Mouse (Mus musculus) heart, postnatal 0 days (tissue): Measurements from ENCODE around the gene Nrxn3. TPM values are rescaled to one million over a fixed set of nuclear protein-coding genes. Genes with fewer than 3 reads are reported as not detected.

Experiments used
- ATAC-seq: fragments of 200-750 bp; cut with Nextera tagmentation; 2 replicates; pipeline ENCODE4 v1.8.0; 2017; ENCODE audit warnings: low read depth, moderate number of reproducible peaks, moderate library complexity; ENCODE audit not compliant: insufficient read depth
- DNase-seq: peaks from one replicate; pipeline ENCODE4 v3.0.0-alpha.2; 2016; ENCODE audit warnings: low spot score
- H3K27ac ChIP-seq: fragments of 300-500 bp; sonication (generic); 2 replicates; pipeline ENCODE4 v1.5.1; 2014; ENCODE audit warnings: low read depth, mild to moderate bottlenecking
- H3K27me3 ChIP-seq: fragments of 300-500 bp; sonication (generic); 2 replicates; pipeline ENCODE4 v1.6.1; 2014; ENCODE audit warnings: low read length, mixed read lengths; ENCODE audit not compliant: control insufficient read depth, insufficient read depth
- H3K36me3 ChIP-seq: fragments of 300-500 bp; sonication (generic); replicated peaks from 2 replicates; pipeline ENCODE4 v1.6.1; 2014; ENCODE audit warnings: low read length, mixed read lengths; ENCODE audit not compliant: control insufficient read depth, insufficient read depth
- H3K4me1 ChIP-seq: fragments of 300-500 bp; sonication (generic); 2 replicates; pipeline ENCODE4 v1.6.1; 2014; ENCODE audit warnings: antibody characterized with exemption; ENCODE audit not compliant: control insufficient read depth, insufficient read depth
- H3K4me2 ChIP-seq: fragments of 300-500 bp; sonication (generic); 2 replicates; pipeline ENCODE4 v1.6.1; 2014; ENCODE audit warnings: low read depth, mild to moderate bottlenecking, low read length, moderate library complexity
- H3K4me3 ChIP-seq: fragments of 300-500 bp; sonication (generic); 2 replicates; pipeline ENCODE4 v1.5.1; 2014; ENCODE audit warnings: low read depth, low read length
- H3K9ac ChIP-seq: fragments of 300-500 bp; sonication (generic); replicated peaks from 2 replicates; pipeline ENCODE4 v1.6.1; 2014; ENCODE audit warnings: low read depth, low read length, mixed read lengths
- H3K9me3 ChIP-seq: fragments of 300-500 bp; sonication (generic); replicated peaks from 2 replicates; pipeline ENCODE4 v1.6.1; 2016; ENCODE audit warnings: low read length; ENCODE audit not compliant: control insufficient read depth
- CTCF ChIP-seq: IDR thresholded peaks from 2 replicates; pipeline ENCODE4 v1.5.1; 2016; ENCODE audit warnings: antibody characterized with exemption, control low read depth, low read depth
- EP300 ChIP-seq: IDR thresholded peaks from 2 replicates; pipeline ENCODE4 v1.6.1; 2016; ENCODE audit warnings: antibody characterized with exemption, low read depth
- WGBS: fragments of 180-500 bp; shearing (Covaris S2); extraction: QIAGEN DNeasy Blood & Tissue Kit; methylation state at CpG from one replicate; pipeline ENCODE4 v1.1.7; 2014; 5-methylcytosine and 5-hydroxymethylcytosine counted together
- polyA plus RNA-seq: library from polyadenylated mRNA; unstranded; fragments of >200 nt; fragmentation: Nextera tagmentation; extraction: Ambion mirVana; gene quantifications from 2 replicates; pipeline ENCODE4 v1.2.1, GENCODE M21; 2015
- total RNA-seq: library from RNA; depleted of rRNA; stranded (reverse); fragments of >200 nt; gene quantifications from 2 replicates; pipeline ENCODE4 v1.2.3, GENCODE M21; 2014; ENCODE audit warnings: low replicate concordance

The Nrxn3 gene
- total and polyA plus RNA-seq, 2 experiments from 2014 or later, result 1.0 to 1.8 TPM

DNA sequence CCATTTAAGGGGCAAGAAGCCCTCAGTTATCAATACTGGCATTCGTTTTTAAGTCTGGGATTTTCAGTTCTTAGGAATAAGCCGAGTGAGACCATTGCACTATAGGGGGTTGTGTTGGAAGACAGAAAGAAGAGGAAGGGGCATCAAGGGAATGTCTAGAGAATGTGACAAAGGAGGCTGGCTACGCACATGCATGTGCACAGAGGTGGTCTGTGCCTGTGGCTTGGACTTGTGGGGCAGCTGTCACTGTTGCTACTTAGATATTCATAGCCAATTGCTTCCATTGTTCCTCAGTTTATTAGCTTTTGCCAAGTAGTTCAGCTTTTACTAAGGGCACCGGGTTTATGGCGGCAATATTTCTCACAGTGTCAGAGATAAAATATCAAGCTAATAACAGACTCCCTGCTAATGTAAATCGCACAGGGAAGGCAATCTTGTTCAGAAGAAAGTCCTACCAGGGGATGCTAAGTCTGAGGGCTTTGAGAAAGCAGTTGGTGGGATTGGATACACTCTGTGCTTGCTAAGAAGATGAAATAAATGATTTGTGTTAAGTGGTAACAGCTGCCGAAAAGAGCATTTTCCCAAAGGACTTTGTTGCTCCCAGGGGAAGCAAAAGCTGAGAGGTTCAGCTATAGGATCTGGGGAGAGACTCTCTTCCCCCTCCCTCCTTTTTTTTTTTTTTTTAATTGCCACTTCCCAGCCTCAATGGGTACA is 177.5 kb downstream of the Nrxn3 start:
- Histone ChIP-seq H3K27me3 (no peaks in the 10 kb centered on the region), H3K4me3 (no peak overlapping the region), H3K9ac (no peak overlapping the region), H3K9me3 (no peaks in the 10 kb centered on the region), H3K36me3 (no peaks in the 10 kb centered on the region), H3K27ac (no peak overlapping the region), H3K4me2 (no peak overlapping the region), H3K4me1 (no peaks in the 10 kb centered on the region)
- DNase-seq, result no peak
- WGBS, result 60% methylated on average over 7 of the region's 7 CpGs
- TF ChIP-seq CTCF, result no peak
- no peak for TF ChIP-seq EP300
- no peak for ATAC-seq

DNA sequence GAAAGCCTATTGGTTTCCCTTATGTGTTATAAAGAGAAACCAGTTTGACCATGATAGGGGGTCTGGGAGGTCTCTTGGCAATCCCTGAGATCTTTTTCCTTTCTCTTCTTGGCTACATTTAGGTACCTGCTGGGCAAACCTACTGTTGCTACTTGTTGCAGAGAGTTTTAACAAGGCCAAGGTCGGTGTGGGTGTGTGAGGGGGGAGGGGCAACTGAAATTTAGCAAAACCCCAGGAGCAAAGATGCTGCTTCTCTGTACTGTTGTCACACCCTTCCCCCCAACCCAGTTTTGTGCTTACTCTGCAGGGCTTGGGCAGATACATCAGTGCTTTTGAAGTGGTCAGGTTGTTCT is 178.0 kb downstream of the Nrxn3 start:
- no peak for ATAC-seq
- 13% methylated on average over 1 of the region's 1 CpGs for WGBS
- TF ChIP-seq EP300, result no peak
- no peak for TF ChIP-seq CTCF

DNA sequence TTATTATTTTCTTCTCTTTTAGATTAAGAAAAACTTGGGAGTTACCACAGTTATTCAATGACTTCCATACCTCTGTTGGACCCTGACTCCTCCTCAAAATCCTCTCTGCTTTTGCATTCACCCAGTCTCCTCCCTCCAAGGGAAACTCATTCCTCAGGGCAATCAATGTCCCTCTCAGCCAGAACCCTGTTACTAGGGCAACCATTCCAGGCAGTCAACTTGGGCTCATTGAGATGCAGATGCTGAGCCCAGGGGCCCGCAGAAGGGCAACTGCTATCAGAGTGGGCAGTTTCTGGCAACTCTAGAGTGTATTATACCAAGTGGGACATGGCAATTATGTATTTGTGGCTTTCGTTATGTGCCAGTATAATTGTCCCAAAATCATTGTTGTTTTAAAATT is 188.1 kb downstream of the Nrxn3 start:
- ATAC-seq (no peak), DNase-seq (no peak)
- Histone ChIP-seq H3K4me3 (no peak overlapping the region), H3K9ac (no peak overlapping the region), H3K36me3 (no peaks in the 10 kb centered on the region), H3K27ac (no peak overlapping the region), H3K9me3 (no peaks in the 10 kb centered on the region), H3K4me2 (no peak overlapping the region), H3K4me1 (no peaks in the 10 kb centered on the region), H3K27me3 (no peaks in the 10 kb centered on the region)
- TF ChIP-seq CTCF (no peak), EP300 (no peak)
- WGBS, result 43% methylated on average over 2 of the region's 2 CpGs

More for the DNA sequence above, 178.0 kb downstream of the Nrxn3 start:
- Histone ChIP-seq H3K27ac (no peak overlapping the region), H3K4me1 (no peaks in the 10 kb centered on the region), H3K4me3 (no peak overlapping the region), H3K4me2 (no peak overlapping the region), H3K27me3 (no peaks in the 10 kb centered on the region), H3K36me3 (no peaks in the 10 kb centered on the region), H3K9me3 (no peaks in the 10 kb centered on the region), H3K9ac (no peak overlapping the region)
- no peak for DNase-seq

DNA sequence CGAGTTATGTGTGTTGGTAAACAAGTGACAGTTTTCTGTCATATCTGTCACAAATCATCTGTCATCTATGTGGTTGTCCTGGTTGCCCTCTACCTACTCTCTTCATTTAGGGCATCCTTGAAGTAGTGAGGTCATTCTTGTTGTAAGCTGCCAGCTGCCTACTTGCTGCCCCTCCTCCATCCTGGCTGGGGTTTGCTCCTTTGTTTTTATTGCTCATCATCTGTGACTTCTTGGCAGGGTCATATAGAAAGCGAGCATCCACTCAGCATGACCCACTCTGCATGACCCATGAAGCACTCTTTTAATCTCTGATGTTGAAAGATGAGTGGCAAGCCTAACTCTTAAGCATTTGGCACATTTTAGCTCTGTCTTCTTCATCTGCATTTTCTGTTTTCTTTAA is 194.1 kb downstream of the Nrxn3 start:
- Histone ChIP-seq H3K9ac (no peak overlapping the region), H3K4me1 (no peaks in the 10 kb centered on the region), H3K9me3 (no peaks in the 10 kb centered on the region), H3K27me3 (no peaks in the 10 kb centered on the region), H3K36me3 (no peaks in the 10 kb centered on the region), H3K4me2 (no peak overlapping the region), H3K27ac (no peak overlapping the region), H3K4me3 (no peak overlapping the region)
- DNase-seq (no peak), ATAC-seq (no peak)
- TF ChIP-seq EP300, result no peak
- TF ChIP-seq CTCF, result no peak
- 43% methylated on average over 2 of the region's 2 CpGs for WGBS

- WGBS, result 56% methylated on average over 3 of the region's 3 CpGs
- no peaks in the 10 kb centered on the region for H3K36me3 ChIP-seq
- H3K9ac ChIP-seq, result no peak overlapping the region
- no peak overlapping the region for H3K4me3 ChIP-seq
- TF ChIP-seq EP300 (no peak), CTCF (no peak)
- no peak overlapping the region for H3K4me2 ChIP-seq
- ATAC-seq (no peak), DNase-seq (no peak)
- H3K27ac ChIP-seq, result no peak overlapping the region
- H3K4me1 ChIP-seq, result no peaks in the 10 kb centered on the region
- no peaks in the 10 kb centered on the region for H3K27me3 ChIP-seq
- no peaks in the 10 kb centered on the region for H3K9me3 ChIP-seq
These were observed 202.2 kb downstream of the Nrxn3 start for GRCm38 (mm10) chr12:88924896-88925295.

DNA sequence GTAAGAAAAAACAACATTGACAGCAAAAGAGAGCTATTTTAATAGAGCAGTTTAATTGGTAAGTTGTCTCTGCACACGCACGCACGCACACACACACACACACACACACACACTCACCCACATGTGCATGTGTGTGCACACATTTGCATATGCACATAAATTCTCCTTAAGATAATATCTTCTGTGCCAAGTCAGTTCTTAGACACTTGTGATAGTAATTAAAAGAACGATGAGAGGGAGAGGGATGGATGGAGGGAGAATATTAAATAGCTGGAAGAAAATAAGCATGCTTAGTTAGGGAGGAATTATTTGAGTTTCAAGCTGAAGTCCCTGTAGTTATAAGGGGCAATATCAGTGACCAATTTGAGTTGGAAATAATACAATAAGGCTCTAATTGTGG is 203.6 kb downstream of the Nrxn3 start:
- DNase-seq (no peak), ATAC-seq (no peak)
- TF ChIP-seq EP300 (no peak), CTCF (no peak)
- Histone ChIP-seq H3K9ac (no peak overlapping the region), H3K27ac (no peak overlapping the region), H3K27me3 (no peaks in the 10 kb centered on the region), H3K4me2 (no peak overlapping the region), H3K9me3 (no peaks in the 10 kb centered on the region), H3K36me3 (no peaks in the 10 kb centered on the region), H3K4me1 (no peaks in the 10 kb centered on the region), H3K4me3 (no peak overlapping the region)
- WGBS, result 83% methylated on average over 4 of the region's 4 CpGs
